ENCODE assay signal across 13 mouse cellular contexts in genomic region chr15:102262582-102262981, GRCm38 (mm10). TPM values are rescaled to one million over a fixed set of nuclear protein-coding genes. Genes with fewer than 3 reads are reported as not detected.
DNase-seq lines count a peak whose midpoint lies in the region; ATAC-seq and TF ChIP-seq lines count a peak whose summit lies in the region.
"Had no signal": no experiment of that assay in that cellular context is flagged by ENCODE, and none has a peak within 500 bp of the region (broad histone marks: within the 10 kb centered on the region; RNA-seq: fewer than 3 reads in every experiment).

No protein-coding gene starts in this region.

- H3K4me1 ChIP-seq in CH12.LX (ENCODE audit: control insufficient read depth in 1 of 2, insufficient read depth in 2 of 2) = peaks cover 18 to 31% of the 10 kb centered on the region in 2 experiments
- H3K4me1 ChIP-seq in embryonic facial prominence, embryonic 15.5 days = peaks cover 48% of the 10 kb centered on the region
- H3K4me1 ChIP-seq in megakaryocyte, embryonic 14.5 days = peaks cover 32% of the 10 kb centered on the region
- peaks cover 15% of the 10 kb centered on the region for H3K4me1 ChIP-seq in forebrain, embryonic 13.5 days
- H3K4me1 ChIP-seq in forebrain, embryonic 15.5 days = peaks cover 12% of the 10 kb centered on the region

- H3K27me3 ChIP-seq in CH12.LX (replicated peaks) = peaks cover 66% of the 10 kb centered on the region
- no peaks in the 10 kb centered on the region for H3K27me3 ChIP-seq in embryonic facial prominence, embryonic 15.5 days
- H3K27me3 ChIP-seq in megakaryocyte, embryonic 14.5 days (replicated peaks) = peaks cover 60% of the 10 kb centered on the region
- peaks cover 29% of the 10 kb centered on the region for H3K27me3 ChIP-seq in forebrain, embryonic 13.5 days
- H3K27me3 ChIP-seq in forebrain, embryonic 15.5 days = no peaks in the 10 kb centered on the region

- peak overlapping the region; percentile 16; the same call in 1 of the 2 replicates for H3K4me2 ChIP-seq in CH12.LX (ENCODE audit: insufficient read depth, low read depth, poor library complexity, severe bottlenecking)
- H3K4me2 ChIP-seq in embryonic facial prominence, embryonic 15.5 days (replicated peaks) = 0 out of 2 replicates have a peak overlapping the region, but pooled peaks have one; percentile 13
- H3K4me2 ChIP-seq in forebrain, embryonic 13.5 days = no peak overlapping the region
- H3K4me2 ChIP-seq in forebrain, embryonic 15.5 days (replicated peaks) = no peak overlapping the region

- no peaks in the 10 kb centered on the region for H3K79me2 ChIP-seq in CH12.LX (replicated peaks; ENCODE audit: control insufficient read depth, extremely low read depth, insufficient read depth, poor library complexity, severe bottlenecking)

- in situ Hi-C loops in CH12.LX (cut with MboI; ENCODE audit: low pct_ligation_motif_present, low pct_unique_long_range_greater_than_20kb, low sequenced_read_pairs) = no loop called here

- no peak overlapping the region for H3K27ac ChIP-seq in CH12.LX (ENCODE audit: insufficient read depth, low read depth)
- peak overlapping the region; percentile 90 for H3K27ac ChIP-seq in embryonic facial prominence, embryonic 15.5 days (replicated peaks)
- H3K27ac ChIP-seq in forebrain, embryonic 13.5 days = no peak overlapping the region
- no peak overlapping the region for H3K27ac ChIP-seq in forebrain, embryonic 15.5 days (replicated peaks)

- no peak overlapping the region for H3K4me3 ChIP-seq in CH12.LX (replicated peaks in 1 of 3; ENCODE audit: low read depth in 2 of 3, low read length in 2 of 3, poor library complexity in 1 of 3)
- H3K4me3 ChIP-seq in embryonic facial prominence, embryonic 15.5 days (replicated peaks) = no peak overlapping the region
- peak overlapping the region; percentile 59 for H3K4me3 ChIP-seq in megakaryocyte, embryonic 14.5 days (replicated peaks)
- H3K4me3 ChIP-seq in forebrain, embryonic 13.5 days = no peak overlapping the region
- H3K4me3 ChIP-seq in forebrain, embryonic 15.5 days = no peak overlapping the region

- H3K9ac ChIP-seq in CH12.LX (ENCODE audit: insufficient read depth, low read depth) = no peak overlapping the region
- no peak overlapping the region for H3K9ac ChIP-seq in embryonic facial prominence, embryonic 15.5 days
- no peak overlapping the region for H3K9ac ChIP-seq in forebrain, embryonic 13.5 days
- no peak overlapping the region for H3K9ac ChIP-seq in forebrain, embryonic 15.5 days (replicated peaks)

- TF ChIP-seq CTCF in CH12.LX (conservative IDR thresholded peaks at IDR 0.05 in 1 of 2, IDR thresholded peaks at IDR 0.05 in 1 of 2; ENCODE audit: low read depth in 2 of 2, low read length in 2 of 2) = no peak

- 30% methylated on average over 7 of the region's 7 CpGs for WGBS in embryonic facial prominence, embryonic 15.5 days
- 51% methylated on average over 7 of the region's 7 CpGs for WGBS in forebrain, embryonic 13.5 days
- 52% methylated on average over 7 of the region's 7 CpGs for WGBS in forebrain, embryonic 15.5 days

- TF ChIP-seq RAD21 in CH12.LX (IDR thresholded peaks at IDR 0.05; ENCODE audit: low read depth, low read length) = no peak

- H3K36me3 ChIP-seq in CH12.LX (replicated peaks in 1 of 2; ENCODE audit: control insufficient read depth in 1 of 2, insufficient read depth in 1 of 2, low read length in 1 of 2) = no peaks in the 10 kb centered on the region
- no peaks in the 10 kb centered on the region for H3K36me3 ChIP-seq in embryonic facial prominence, embryonic 15.5 days
- H3K36me3 ChIP-seq in megakaryocyte, embryonic 14.5 days (replicated peaks; ENCODE audit: low read length) = no peaks in the 10 kb centered on the region
- H3K36me3 ChIP-seq in forebrain, embryonic 13.5 days (ENCODE audit: poor library complexity, severe bottlenecking) = no peaks in the 10 kb centered on the region
- H3K36me3 ChIP-seq in forebrain, embryonic 15.5 days = no peaks in the 10 kb centered on the region

- no peak for ATAC-seq in embryonic facial prominence, embryonic 15.5 days (ENCODE audit: insufficient number of reproducible peaks, low FRiP score, low TSS enrichment, low read depth)
- no peak for ATAC-seq in forebrain, embryonic 13.5 days
- ATAC-seq in forebrain, embryonic 15.5 days (replicated peaks) = no peak
- ATAC-seq: hindbrain, embryonic 16.5 days had no signal

- dilution Hi-C loops in CH12.LX (cut with MboI; ENCODE audit: extremely low pct_ligation_motif_present, extremely low pct_unique_long_range_greater_than_20kb, low sequenced_read_pairs) = no loop called here

- peak; percentile 49 for DNase-seq in CD4-positive, CD25-positive, alpha-beta regulatory T cell, adult 2 months (ENCODE audit: low read depth, low spot score)
- no peak for DNase-seq in CH12.LX (ENCODE audit: extremely low read depth)
- no peak for DNase-seq in kidney, postnatal 36 days
- DNase-seq: cerebellum, postnatal 14 days; layer of hippocampus, postnatal 36 days; lung, adult 2 months had no signal

- no peak for TF ChIP-seq EP300 in CH12.LX (IDR thresholded peaks at IDR 0.05; ENCODE audit: low read length)

- no peaks in the 10 kb centered on the region for H3K9me3 ChIP-seq in CH12.LX (replicated peaks; ENCODE audit: low read length)
- no peaks in the 10 kb centered on the region for H3K9me3 ChIP-seq in embryonic facial prominence, embryonic 15.5 days (replicated peaks)
- H3K9me3 ChIP-seq in megakaryocyte, embryonic 14.5 days = no peaks in the 10 kb centered on the region
- H3K9me3 ChIP-seq in forebrain, embryonic 13.5 days (replicated peaks) = no peaks in the 10 kb centered on the region
- no peaks in the 10 kb centered on the region for H3K9me3 ChIP-seq in forebrain, embryonic 15.5 days

- TF ChIP-seq POLR2A in CH12.LX (IDR thresholded peaks at IDR 0.05; ENCODE audit: low read depth, low read length) = no peak

TF ChIP-seq in CH12.LX, 34 proteins besides CTCF, POLR2A, EP300 and RAD21:
- TF ChIP-seq ZC3H11A (IDR thresholded peaks at IDR 0.05; ENCODE audit: low read depth, low read length) (no peak), SMC3 (IDR thresholded peaks at IDR 0.05; ENCODE audit: low read depth, low read length) (no peak), ETS1 (conservative IDR thresholded peaks at IDR 0.05; ENCODE audit: low read depth, low read length) (no peak), MAX (IDR thresholded peaks at IDR 0.05; ENCODE audit: low read length) (no peak), USF2 (conservative IDR thresholded peaks at IDR 0.05; ENCODE audit: low read depth, low read length) (no peak), MXI1 (IDR thresholded peaks at IDR 0.05; ENCODE audit: low read depth, low read length) (no peak), ELF1 (IDR thresholded peaks at IDR 0.05; ENCODE audit: low read depth, low read length) (no peak), ZMIZ1 (IDR thresholded peaks at IDR 0.05; ENCODE audit: low read depth, low read length) (no peak)

RNA-seq across cellular contexts. Expression of gene Rarg, which starts 5.3 kb away (rescaled TPM):
- total RNA-seq in CH12.LX (2012; rRNA removed) (0.64 and 0.76 TPM in 2 replicates), CH12.LX (2014; rRNA removed) (0.17 and 0.32 TPM in 2 replicates)
- 0.63 and 0.76 TPM in 2 replicates for polyA plus RNA-seq in CH12.LX (2012; ENCODE audit: insufficient read length, low read depth)
- 112 and 123 TPM in 2 replicates for polyA plus RNA-seq in embryonic facial prominence, embryonic 15.5 days (2015; fragmentation: Nextera tagmentation; extraction: Ambion mirVana)
- 68.7 and 69.9 TPM in 2 replicates for polyA plus RNA-seq in megakaryocyte, embryonic 14.5 days (2012; ENCODE audit: insufficient read depth, low replicate concordance)
- 3.2 and 4.2 TPM in 2 replicates for polyA plus RNA-seq in forebrain, embryonic 13.5 days (2015; fragmentation: Nextera tagmentation; extraction: Ambion mirVana)
- 5.9 and 6.2 TPM in 2 replicates for polyA plus RNA-seq in forebrain, embryonic 15.5 days (2015; fragmentation: Nextera tagmentation; extraction: Ambion mirVana)

RNA-seq across cellular contexts. Expression of gene Gm9918, which starts 7.8 kb away (rescaled TPM):
- total RNA-seq in CH12.LX (2012; rRNA removed) = not detected in 2 replicates
- not detected in 2 replicates for total RNA-seq in CH12.LX (2014; rRNA removed)
- not detected in 2 replicates for polyA plus RNA-seq in CH12.LX (2012; ENCODE audit: insufficient read length, low read depth)
- 1.6 and 1.7 TPM in 2 replicates for polyA plus RNA-seq in embryonic facial prominence, embryonic 15.5 days (2015; fragmentation: Nextera tagmentation; extraction: Ambion mirVana)
- not detected in 2 replicates for polyA plus RNA-seq in megakaryocyte, embryonic 14.5 days (2012; ENCODE audit: insufficient read depth, low replicate concordance)
- polyA plus RNA-seq in forebrain, embryonic 13.5 days (2015; fragmentation: Nextera tagmentation; extraction: Ambion mirVana) = 0.09 TPM in 1 of 2 replicates, not detected in the other
- not detected in 2 replicates for polyA plus RNA-seq in forebrain, embryonic 15.5 days (2015; fragmentation: Nextera tagmentation; extraction: Ambion mirVana)
- total RNA-seq: gastrocnemius, postnatal 4 days; layer of hippocampus, postnatal 36 days had no signal
- polyA plus RNA-seq: heart, postnatal 0 days had no signal

RNA-seq across cellular contexts. Expression of gene Mfsd5, which starts 16.7 kb away (rescaled TPM):
- total RNA-seq in CH12.LX (2012; rRNA removed) (31.1 and 37.1 TPM in 2 replicates), CH12.LX (2014; rRNA removed) (43.7 and 51.8 TPM in 2 replicates)
- polyA plus RNA-seq in CH12.LX (2012; ENCODE audit: insufficient read length, low read depth) = 76.2 and 90.6 TPM in 2 replicates
- 84.0 and 88.6 TPM in 2 replicates for polyA plus RNA-seq in embryonic facial prominence, embryonic 15.5 days (2015; fragmentation: Nextera tagmentation; extraction: Ambion mirVana)
- polyA plus RNA-seq in megakaryocyte, embryonic 14.5 days (2012; ENCODE audit: insufficient read depth, low replicate concordance) = 72.6 and 109 TPM in 2 replicates
- 46.7 and 48.9 TPM in 2 replicates for polyA plus RNA-seq in forebrain, embryonic 13.5 days (2015; fragmentation: Nextera tagmentation; extraction: Ambion mirVana)
- 50.1 and 51.5 TPM in 2 replicates for polyA plus RNA-seq in forebrain, embryonic 15.5 days (2015; fragmentation: Nextera tagmentation; extraction: Ambion mirVana)

RNA-seq across cellular contexts. Expression of gene Itgb7, which starts 30.8 kb away (rescaled TPM):
- total RNA-seq in CH12.LX (2012; rRNA removed) = 10.1 and 17.7 TPM in 2 replicates
- 1.8 and 3.7 TPM in 2 replicates for total RNA-seq in CH12.LX (2014; rRNA removed)
- 2.8 and 4.2 TPM in 2 replicates for polyA plus RNA-seq in CH12.LX (2012; ENCODE audit: insufficient read length, low read depth)
- 5.8 and 6.8 TPM in 2 replicates for polyA plus RNA-seq in embryonic facial prominence, embryonic 15.5 days (2015; fragmentation: Nextera tagmentation; extraction: Ambion mirVana)
- polyA plus RNA-seq in megakaryocyte, embryonic 14.5 days (2012; ENCODE audit: insufficient read depth, low replicate concordance) = 1.9 and 19.9 TPM in 2 replicates
- polyA plus RNA-seq in forebrain, embryonic 13.5 days (2015; fragmentation: Nextera tagmentation; extraction: Ambion mirVana) = 0.32 and 0.48 TPM in 2 replicates
- polyA plus RNA-seq in forebrain, embryonic 15.5 days (2015; fragmentation: Nextera tagmentation; extraction: Ambion mirVana) = 0.33 and 0.99 TPM in 2 replicates

RNA-seq across cellular contexts. Expression of gene Espl1, which starts 33.5 kb away (rescaled TPM):
- total RNA-seq in CH12.LX (2012; rRNA removed) (51.0 and 64.6 TPM in 2 replicates), CH12.LX (2014; rRNA removed) (41.0 and 41.3 TPM in 2 replicates)
- polyA plus RNA-seq in CH12.LX (2012; ENCODE audit: insufficient read length, low read depth) = 80.7 and 110 TPM in 2 replicates
- polyA plus RNA-seq in embryonic facial prominence, embryonic 15.5 days (2015; fragmentation: Nextera tagmentation; extraction: Ambion mirVana) = 20.2 and 24.5 TPM in 2 replicates
- polyA plus RNA-seq in megakaryocyte, embryonic 14.5 days (2012; ENCODE audit: insufficient read depth, low replicate concordance) = 7.5 and 12.3 TPM in 2 replicates
- polyA plus RNA-seq in forebrain, embryonic 13.5 days (2015; fragmentation: Nextera tagmentation; extraction: Ambion mirVana) = 19.7 and 27.3 TPM in 2 replicates
- polyA plus RNA-seq in forebrain, embryonic 15.5 days (2015; fragmentation: Nextera tagmentation; extraction: Ambion mirVana) = 10.2 and 15.2 TPM in 2 replicates

Comparison
In these comparisons a context has a peak if more than half of its experiments do, and no peak if none do; other contexts are left out.
1. H3K4me2 ChIP-seq: peak in CH12.LX (single experiment) and embryonic facial prominence, embryonic 15.5 days (single experiment); none in forebrain, embryonic 13.5 days (single experiment) and forebrain, embryonic 15.5 days (single experiment).